Mouse (Mus musculus) forebrain, embryonic 14.5 days (tissue): Measurements from ENCODE around the gene Ush2a. TPM values are rescaled to one million over a fixed set of nuclear protein-coding genes. Genes with fewer than 3 reads are reported as not detected.

Experiments used
- ATAC-seq: fragments of 200-750 bp; cut with Nextera tagmentation; 2 replicates; pipeline ENCODE4 v1.8.0; 2017; ENCODE audit warnings: mild to moderate bottlenecking, moderate library complexity
- DNase-seq: peaks from one replicate; pipeline ENCODE4 v3.0.0-alpha.2; 2015; ENCODE audit warnings: low spot score
- H3K27ac ChIP-seq: fragments of 300-500 bp; sonication (generic); 2 replicates; pipeline ENCODE4 v1.5.1; 2014; ENCODE audit warnings: low read depth, mild to moderate bottlenecking, control low read depth, low read length, moderate library complexity
- H3K27me3 ChIP-seq: fragments of 300-500 bp; sonication (generic); replicated peaks from 2 replicates; pipeline ENCODE4 v1.6.1; 2014; ENCODE audit warnings: low read length, control low read depth, mixed read lengths; ENCODE audit not compliant: control insufficient read depth, insufficient read depth
- H3K36me3 ChIP-seq: fragments of 300-500 bp; sonication (generic); 2 replicates; pipeline ENCODE4 v1.6.1; 2014; ENCODE audit warnings: low read length, control low read depth; ENCODE audit not compliant: control insufficient read depth, insufficient read depth
- H3K4me1 ChIP-seq: fragments of 300-500 bp; sonication (generic); 2 replicates; pipeline ENCODE4 v1.6.1; 2014; ENCODE audit warnings: antibody characterized with exemption, low read length, control low read depth; ENCODE audit not compliant: control insufficient read depth, insufficient read depth
- H3K4me2 ChIP-seq: fragments of 300-500 bp; sonication (generic); 2 replicates; pipeline ENCODE4 v1.6.1; 2014; ENCODE audit warnings: mild to moderate bottlenecking, control low read depth, low read length
- H3K4me3 ChIP-seq: fragments of 300-500 bp; sonication (generic); 2 replicates; pipeline ENCODE4 v1.5.1; 2014; ENCODE audit warnings: low read depth, low read length, control low read depth
- H3K9ac ChIP-seq: fragments of 300-500 bp; sonication (generic); 2 replicates; pipeline ENCODE4 v1.6.1; 2014; ENCODE audit warnings: mild to moderate bottlenecking, low read length, control low read depth, moderate library complexity
- H3K9me3 ChIP-seq: fragments of 300-500 bp; sonication (generic); replicated peaks from 2 replicates; pipeline ENCODE4 v1.6.1; 2016; ENCODE audit warnings: low read length, control low read depth, mixed read lengths; ENCODE audit not compliant: control insufficient read depth
- WGBS: fragments of 180-500 bp; shearing (Covaris S2); extraction: QIAGEN DNeasy Blood & Tissue Kit; methylation state at CpG from one replicate; pipeline ENCODE4 v1.1.7; 2014; 5-methylcytosine and 5-hydroxymethylcytosine counted together
- polyA plus RNA-seq: library from polyadenylated mRNA; unstranded; fragments of >200 nt; fragmentation: Nextera tagmentation; extraction: Ambion mirVana; gene quantifications from 2 replicates; pipeline ENCODE4 v1.2.1, GENCODE M21; 2014

Gene Ush2a
- polyA plus RNA-seq, 1 experiment from 2014 or later = 0.30 TPM

DNA sequence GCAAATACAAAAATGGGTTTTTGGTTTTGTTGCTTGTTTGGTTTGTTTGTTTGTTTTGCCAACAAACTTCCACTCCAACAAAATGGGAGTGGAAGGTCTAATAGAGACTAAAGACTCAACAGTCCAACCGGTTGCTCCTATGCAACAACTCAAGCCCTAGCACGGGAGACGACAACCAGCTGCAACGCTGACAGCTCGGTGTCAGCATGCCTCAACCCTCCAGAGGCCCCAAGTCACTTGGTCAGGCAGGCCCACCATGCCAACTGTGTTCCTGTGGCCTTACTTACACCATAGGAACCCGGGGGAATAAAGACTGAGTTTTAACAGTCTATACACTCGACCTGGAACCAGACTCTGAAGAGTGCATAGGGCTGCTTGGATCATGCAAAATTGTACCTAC is 745.0 kb downstream of the Ush2a start:
- ATAC-seq (no peak), DNase-seq (no peak)
- Histone ChIP-seq H3K9ac (peak overlapping the region; percentile 94), H3K27me3 (no peaks in the 10 kb centered on the region), H3K4me1 (peaks cover 8% of the 10 kb centered on the region), H3K4me3 (peak overlapping the region; percentile 95), H3K9me3 (no peaks in the 10 kb centered on the region), H3K36me3 (no peaks in the 10 kb centered on the region), H3K4me2 (peak overlapping the region; percentile 95), H3K27ac (no peak overlapping the region)
- 6% methylated on average over 7 of the region's 7 CpGs for WGBS

DNA sequence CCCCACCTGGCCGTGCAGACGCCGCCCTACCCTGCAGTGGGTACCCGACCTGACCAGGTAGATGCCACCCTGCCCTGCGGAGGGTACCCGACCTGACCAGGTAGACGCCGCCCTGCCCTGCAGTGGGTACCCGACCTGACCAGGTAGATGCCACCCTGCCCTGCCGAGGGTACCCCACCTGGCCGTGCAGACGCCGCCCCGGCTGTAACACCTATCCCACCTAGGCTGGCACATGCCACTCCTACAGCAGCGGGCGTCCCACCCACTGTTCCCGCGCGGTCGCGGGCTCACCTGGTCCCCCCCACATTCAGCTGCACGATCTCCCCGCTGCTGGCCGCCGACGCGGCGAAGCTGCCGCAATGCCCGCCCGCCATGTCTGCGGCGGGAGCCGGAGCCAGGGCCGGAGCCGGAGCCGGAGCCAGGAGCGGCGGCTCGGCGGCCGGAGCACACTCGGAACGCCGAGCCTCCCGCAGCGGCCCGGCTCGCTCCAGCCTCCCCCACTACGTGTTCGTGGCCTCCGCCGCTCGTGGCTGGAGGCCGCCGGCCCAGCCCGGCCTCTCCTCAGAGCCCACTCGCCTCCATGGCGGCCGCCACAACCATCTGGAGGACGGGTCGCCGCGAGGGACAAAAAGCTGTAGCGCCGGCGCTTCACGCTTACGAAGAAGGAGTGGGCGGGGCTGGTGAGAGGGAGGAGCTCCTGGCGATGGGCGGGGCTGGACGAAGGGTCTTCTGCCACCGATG is 745.6 kb downstream of the Ush2a start, which contains the start of gene Kctd3:
Kctd3 (minus strand) TSS at position 603 of the 741 bp plus-strand sequence.
- H3K36me3 ChIP-seq = no peaks in the 10 kb centered on the region
- H3K4me2 ChIP-seq = peak within 1 kb of the TSS; percentile 95
- peak within 1 kb of the TSS; percentile 95 for H3K4me3 ChIP-seq
- H3K9me3 ChIP-seq = no peaks in the 10 kb centered on the region
- WGBS = under 1% methylated on average over 74 of the region's 74 CpGs
- 0 out of 2 replicates have a peak, but pooled peaks cover 1% of the 10 kb centered on the region for H3K27me3 ChIP-seq
- peak; percentile 96 for DNase-seq
- peak within 1 kb of the TSS; percentile 94 for H3K9ac ChIP-seq
- peak within 1 kb of the TSS; percentile 39; the same call in 1 of the 2 replicates for H3K27ac ChIP-seq
- ATAC-seq = peak; percentile 92
- peaks cover 8% of the 10 kb centered on the region for H3K4me1 ChIP-seq

- Histone ChIP-seq H3K4me2 (peak overlapping the region; percentile 21; the same call in 1 of the 2 replicates), H3K9ac (no peak overlapping the region), H3K27ac (no peak overlapping the region), H3K36me3 (no peaks in the 10 kb centered on the region), H3K4me1 (peaks cover 8% of the 10 kb centered on the region), H3K27me3 (0 out of 2 replicates have a peak, but pooled peaks cover 3% of the 10 kb centered on the region), H3K9me3 (no peaks in the 10 kb centered on the region), H3K4me3 (peak overlapping the region; percentile 95)
- 44% methylated on average over 7 of the region's 7 CpGs for WGBS
- ATAC-seq (peak; percentile 64; the same call in 1 of the 2 replicates), DNase-seq (no peak)
Measured at GRCm38 (mm10) chr1:189007980-189008324, 746.1 kb downstream of the Ush2a start.

- 86% methylated on average over 4 of the region's 4 CpGs for WGBS
- Histone ChIP-seq H3K36me3 (no peaks in the 10 kb centered on the region), H3K4me3 (no peak overlapping the region), H3K4me1 (peaks cover 14% of the 10 kb centered on the region), H3K9me3 (no peaks in the 10 kb centered on the region), H3K27me3 (0 out of 2 replicates have a peak, but pooled peaks cover 3% of the 10 kb centered on the region), H3K4me2 (no peak overlapping the region), H3K27ac (no peak overlapping the region), H3K9ac (no peak overlapping the region)
- DNase-seq (no peak), ATAC-seq (no peak)
Measured at GRCm38 (mm10) chr1:189010671-189011070, 748.8 kb downstream of the Ush2a start.

DNA sequence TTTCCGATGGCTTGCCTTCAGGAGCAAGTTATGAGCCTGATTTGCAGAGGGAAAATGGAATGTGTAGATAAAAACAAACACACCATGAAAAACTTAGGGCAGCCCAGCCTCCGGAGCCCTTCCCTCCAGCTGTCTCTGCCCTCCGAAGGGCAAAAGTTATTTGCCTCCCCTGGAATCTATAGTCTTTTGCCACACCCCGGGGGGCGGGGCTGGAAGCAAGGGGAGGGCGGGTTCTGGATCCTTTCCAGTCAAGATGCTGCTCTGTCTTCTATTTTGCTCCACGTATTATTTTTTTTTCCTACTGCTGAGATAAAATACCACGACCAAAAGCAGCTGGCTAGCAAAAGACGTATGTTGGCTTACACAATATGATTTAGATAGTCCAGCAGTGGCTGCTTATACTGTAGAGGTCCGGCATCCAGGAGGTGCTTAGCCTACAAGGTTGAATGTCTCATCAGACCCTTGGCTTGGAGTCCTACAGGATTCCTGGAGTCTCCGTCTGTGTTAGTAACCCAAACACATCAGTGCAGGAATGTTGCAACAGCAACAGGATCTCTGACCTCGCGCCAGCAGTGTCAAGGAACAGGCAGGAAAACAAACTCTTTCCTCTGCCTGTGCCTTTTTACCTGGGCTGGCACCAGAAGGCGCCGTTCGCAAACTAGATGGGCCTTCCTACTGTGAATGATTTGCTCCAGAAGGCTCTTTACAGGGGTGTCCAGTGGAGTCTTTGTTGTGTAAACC is 751.2 kb downstream of the Ush2a start:
- Histone ChIP-seq H3K4me2 (peak overlapping the region; percentile 23; the same call in 1 of the 2 replicates), H3K27me3 (0 out of 2 replicates have a peak, but pooled peaks cover 3% of the 10 kb centered on the region), H3K36me3 (no peaks in the 10 kb centered on the region), H3K4me3 (no peak overlapping the region), H3K9ac (no peak overlapping the region), H3K4me1 (0 out of 2 replicates have a peak, but pooled peaks cover 7% of the 10 kb centered on the region), H3K27ac (no peak overlapping the region), H3K9me3 (no peaks in the 10 kb centered on the region)
- no peak for ATAC-seq
- WGBS = 7% methylated on average over 16 of the region's 16 CpGs
- DNase-seq = no peak

- Histone ChIP-seq H3K4me2 (no peak overlapping the region), H3K27ac (no peak overlapping the region), H3K36me3 (no peaks in the 10 kb centered on the region), H3K4me1 (0 out of 2 replicates have a peak, but pooled peaks cover 7% of the 10 kb centered on the region), H3K9ac (no peak overlapping the region), H3K9me3 (no peaks in the 10 kb centered on the region), H3K4me3 (no peak overlapping the region), H3K27me3 (0 out of 2 replicates have a peak, but pooled peaks cover 3% of the 10 kb centered on the region)
- 8% methylated on average over 4 of the region's 4 CpGs for WGBS
- DNase-seq = no peak
- ATAC-seq = 0 out of 2 replicates have a peak, but pooled peaks have one; percentile 20
Measured at GRCm38 (mm10) chr1:189013587-189013921, 751.7 kb downstream of the Ush2a start.
